Mouse (Mus musculus): ENCODE results near the gene Slc37a1. TPM values are rescaled to one million over a fixed set of nuclear protein-coding genes. Genes with fewer than 3 reads are reported as not detected.

The Slc37a1 gene
- polyA plus RNA-seq, 1 experiment from 2014 or later, result 14.7 TPM

- Histone ChIP-seq H3K4me2 (replicated peaks; ENCODE audit: low read depth) (peak overlapping the region; percentile 98), H3K9ac (ENCODE audit: low read length) (peak overlapping the region; percentile 75), H3K27ac (replicated peaks) (peak overlapping the region; percentile 90), H3K4me1 (replicated peaks; ENCODE audit: control insufficient read depth, insufficient read depth) (no peaks in the 10 kb centered on the region; the same call in 1 of the 2 replicates), H3K4me3 (ENCODE audit: low read depth, low read length) (peak overlapping the region; percentile 62), H3K36me3 (ENCODE audit: control insufficient read depth, insufficient read depth, low read length) (no peaks in the 10 kb centered on the region), H3K9me3 (ENCODE audit: control insufficient read depth, low read length) (no peaks in the 10 kb centered on the region), H3K27me3 (ENCODE audit: control insufficient read depth, insufficient read depth, low read length) (no peaks in the 10 kb centered on the region)
- DNase-seq (ENCODE audit: low spot score), result peak; percentile 82
- peak; percentile 59 for TF ChIP-seq CTCF (IDR thresholded peaks at IDR 0.05; ENCODE audit: low read depth)
- no peak for TF ChIP-seq EP300 (optimal IDR thresholded peaks at IDR 0.05)
- peak; percentile 69 for ATAC-seq (ENCODE audit: low FRiP score, low TSS enrichment)
- 4% methylated on average over 7 of the region's 7 CpGs for WGBS
Observed at GRCm38 (mm10) chr17:31297521-31297939, 10.9 kb downstream of the Slc37a1 start.

- no peaks in the 10 kb centered on the region; the same call in 1 of the 2 replicates for H3K4me1 ChIP-seq (replicated peaks; ENCODE audit: control insufficient read depth, insufficient read depth)
- H3K9me3 ChIP-seq (ENCODE audit: control insufficient read depth, low read length), result no peaks in the 10 kb centered on the region
- H3K27me3 ChIP-seq (ENCODE audit: control insufficient read depth, insufficient read depth, low read length), result no peaks in the 10 kb centered on the region
- no peaks in the 10 kb centered on the region for H3K36me3 ChIP-seq (ENCODE audit: control insufficient read depth, insufficient read depth, low read length)
- no peak for DNase-seq (ENCODE audit: low spot score)
- H3K4me2 ChIP-seq (replicated peaks; ENCODE audit: low read depth), result no peak overlapping the region
- no peak overlapping the region for H3K27ac ChIP-seq (replicated peaks)
- no peak for TF ChIP-seq EP300 (optimal IDR thresholded peaks at IDR 0.05)
- no peak for TF ChIP-seq CTCF (IDR thresholded peaks at IDR 0.05; ENCODE audit: low read depth)
- WGBS, result 74% methylated on average over 6 of the region's 6 CpGs
- H3K9ac ChIP-seq (ENCODE audit: low read length), result no peak overlapping the region
- no peak for ATAC-seq (ENCODE audit: low FRiP score, low TSS enrichment)
- H3K4me3 ChIP-seq (ENCODE audit: low read depth, low read length), result no peak overlapping the region
Observed at GRCm38 (mm10) chr17:31298419-31299209, 12.0 kb downstream of the Slc37a1 start.

GRCm38 (mm10) chr17:31299981-31300380 is 13.4 kb downstream of the Slc37a1 start:
- no peak for DNase-seq (ENCODE audit: low spot score)
- WGBS, result 87% methylated on average over 4 of the region's 4 CpGs
- TF ChIP-seq EP300 (optimal IDR thresholded peaks at IDR 0.05) (no peak), CTCF (IDR thresholded peaks at IDR 0.05; ENCODE audit: low read depth) (no peak)

GRCm38 (mm10) chr17:31300736-31301135 is 14.1 kb downstream of the Slc37a1 start:
- H3K9me3 ChIP-seq (ENCODE audit: control insufficient read depth, low read length), result no peaks in the 10 kb centered on the region
- DNase-seq (ENCODE audit: low spot score) (no peak), ATAC-seq (ENCODE audit: low FRiP score, low TSS enrichment) (no peak)
- H3K4me3 ChIP-seq (ENCODE audit: low read depth, low read length), result no peak overlapping the region
- no peak overlapping the region for H3K9ac ChIP-seq (ENCODE audit: low read length)
- TF ChIP-seq CTCF (IDR thresholded peaks at IDR 0.05; ENCODE audit: low read depth) (no peak), EP300 (optimal IDR thresholded peaks at IDR 0.05) (no peak)
- H3K27ac ChIP-seq (replicated peaks), result peak overlapping the region; percentile 49; the same call in 1 of the 2 replicates
- 49% methylated on average over 3 of the region's 3 CpGs for WGBS
- H3K36me3 ChIP-seq (ENCODE audit: control insufficient read depth, insufficient read depth, low read length), result no peaks in the 10 kb centered on the region
- H3K4me2 ChIP-seq (replicated peaks; ENCODE audit: low read depth), result no peak overlapping the region
- no peaks in the 10 kb centered on the region for H3K27me3 ChIP-seq (ENCODE audit: control insufficient read depth, insufficient read depth, low read length)
- H3K4me1 ChIP-seq (replicated peaks; ENCODE audit: control insufficient read depth, insufficient read depth), result peaks cover 2% of the 10 kb centered on the region; the same call in 1 of the 2 replicates

More at GRCm38 (mm10) chr17:31299981-31300380, 13.4 kb downstream of the Slc37a1 start:
- Histone ChIP-seq H3K9me3 (ENCODE audit: control insufficient read depth, low read length) (no peaks in the 10 kb centered on the region), H3K9ac (ENCODE audit: low read length) (no peak overlapping the region), H3K36me3 (ENCODE audit: control insufficient read depth, insufficient read depth, low read length) (no peaks in the 10 kb centered on the region), H3K4me3 (ENCODE audit: low read depth, low read length) (no peak overlapping the region), H3K27ac (replicated peaks) (no peak overlapping the region), H3K4me1 (replicated peaks; ENCODE audit: control insufficient read depth, insufficient read depth) (no peaks in the 10 kb centered on the region; the same call in 1 of the 2 replicates), H3K27me3 (ENCODE audit: control insufficient read depth, insufficient read depth, low read length) (no peaks in the 10 kb centered on the region), H3K4me2 (replicated peaks; ENCODE audit: low read depth) (no peak overlapping the region)
- no peak for ATAC-seq (ENCODE audit: low FRiP score, low TSS enrichment)

GRCm38 (mm10) chr17:31303401-31303800 is 16.8 kb downstream of the Slc37a1 start:
- no peak for ATAC-seq (ENCODE audit: low FRiP score, low TSS enrichment)
- Histone ChIP-seq H3K27me3 (ENCODE audit: control insufficient read depth, insufficient read depth, low read length) (no peaks in the 10 kb centered on the region), H3K9ac (ENCODE audit: low read length) (no peak overlapping the region), H3K9me3 (ENCODE audit: control insufficient read depth, low read length) (no peaks in the 10 kb centered on the region), H3K27ac (replicated peaks) (no peak overlapping the region), H3K4me2 (replicated peaks; ENCODE audit: low read depth) (no peak overlapping the region), H3K4me3 (ENCODE audit: low read depth, low read length) (no peak overlapping the region), H3K4me1 (replicated peaks; ENCODE audit: control insufficient read depth, insufficient read depth) (0 out of 2 replicates have a peak, but pooled peaks cover 2% of the 10 kb centered on the region), H3K36me3 (ENCODE audit: control insufficient read depth, insufficient read depth, low read length) (no peaks in the 10 kb centered on the region)
- 95% methylated on average over 4 of the region's 4 CpGs for WGBS
- no peak for TF ChIP-seq CTCF (IDR thresholded peaks at IDR 0.05; ENCODE audit: low read depth)
- no peak for TF ChIP-seq EP300 (optimal IDR thresholded peaks at IDR 0.05)
- no peak for DNase-seq (ENCODE audit: low spot score)

Measured in stomach, postnatal 0 days (tissue).